ENCODE assay signal across 16 mouse cellular contexts in genomic region chr16:57852838-57853460, GRCm38 (mm10).
"Had no signal": no experiment of that assay in that cellular context is flagged by ENCODE, and none has a peak within 500 bp of the region (broad histone marks: within the 10 kb centered on the region; RNA-seq: fewer than 3 reads in every experiment).

No protein-coding gene starts in this region.

- H3K4me3 ChIP-seq: limb, embryonic 12.5 days; liver, embryonic 15.5 days; midbrain, embryonic 10.5 days; myocyte; neural tube, embryonic 15.5 days had no signal

- H3K27ac ChIP-seq: kidney, postnatal 0 days; limb, embryonic 12.5 days; liver, embryonic 15.5 days; midbrain, embryonic 10.5 days; neural tube, embryonic 15.5 days had no signal

- H3K4me1 ChIP-seq: limb, embryonic 12.5 days; liver, embryonic 15.5 days had no signal

- DNase-seq: kidney, postnatal 36 days; layer of hippocampus, adult 9-11 months; layer of hippocampus, postnatal 36 days; lung, embryonic 14.5 days; lung, postnatal 10 days; lung, postnatal 4 days; midbrain, embryonic 14.5 days; right cerebral cortex, adult 18-20 months; right cerebral cortex, postnatal 25 days; thymus, postnatal 36 days had no signal
